Mouse (Mus musculus) CD8-positive naive resting alpha-beta T cell, adult 2 months (primary cell): ENCODE results near the gene Gm38431.
A peak's percentile ranks its signal among the peaks of the same experiment; 100 is the strongest.

ENCODE experiments used
- DNase-seq, 2 experiments: peaks; one replicate each; pipeline ENCODE4 v3.0.0; 2022; ENCODE audit warnings: low read depth in 2 of 2, low spot score in 2 of 2

Gene Gm38431

GRCm38 (mm10) chr9:21091707-21092320 lies at the start of gene Gm38431, which contains the start of gene Raver1:
TSS of gene Gm38431 (minus strand) at chr9:21091997.
TSS of gene Raver1 (minus strand) at chr9:21092008.
- peak; percentile 93 to 94 for DNase-seq

- DNase-seq = no peak
These were observed 46.6 kb upstream of the Gm38431 start for GRCm38 (mm10) chr9:21138386-21138785.

- peak; percentile 69 to 79 for DNase-seq
These were observed 45.4 kb upstream of the Gm38431 start for GRCm38 (mm10) chr9:21137229-21137628.

GRCm38 (mm10) chr9:21136401-21136800 lies 44.6 kb upstream of the Gm38431 start:
- DNase-seq = no peak

- no peak for DNase-seq
These were observed 44.2 kb upstream of the Gm38431 start for GRCm38 (mm10) chr9:21135941-21136381.

- no peak for DNase-seq
These were observed 43.6 kb upstream of the Gm38431 start for GRCm38 (mm10) chr9:21135329-21135890.

- no peak for DNase-seq
These were observed 43.0 kb upstream of the Gm38431 start for GRCm38 (mm10) chr9:21134595-21135328.

GRCm38 (mm10) chr9:21133064-21133707 lies 41.4 kb upstream of the Gm38431 start:
- DNase-seq = peak; percentile 31 to 37

GRCm38 (mm10) chr9:21132102-21132775 lies 40.4 kb upstream of the Gm38431 start:
- DNase-seq = no peak

- peak; percentile 76 to 83 for DNase-seq
These were observed 39.5 kb upstream of the Gm38431 start, which contains the start of gene Tyk2 for GRCm38 (mm10) chr9:21131059-21131956. TSS of gene Tyk2 (minus strand) at chr9:21131243.

GRCm38 (mm10) chr9:21126259-21126627 lies 34.4 kb upstream of the Gm38431 start:
- DNase-seq = no peak

GRCm38 (mm10) chr9:21125502-21126258 lies 33.9 kb upstream of the Gm38431 start:
- no peak for DNase-seq

GRCm38 (mm10) chr9:21124837-21125236 lies 33.0 kb upstream of the Gm38431 start:
- DNase-seq = no peak

GRCm38 (mm10) chr9:21121483-21121882 lies 29.7 kb upstream of the Gm38431 start:
- DNase-seq = no peak

- no peak for DNase-seq
These were observed 25.3 kb upstream of the Gm38431 start for GRCm38 (mm10) chr9:21117073-21117472.

GRCm38 (mm10) chr9:21115105-21115504 lies 23.3 kb upstream of the Gm38431 start:
- DNase-seq = no peak

- DNase-seq = no peak
These were observed 22.4 kb upstream of the Gm38431 start for GRCm38 (mm10) chr9:21114190-21114589.

- DNase-seq = no peak
These were observed 22.0 kb upstream of the Gm38431 start for GRCm38 (mm10) chr9:21113751-21114150.

GRCm38 (mm10) chr9:21107607-21108237 lies 15.9 kb upstream of the Gm38431 start:
- DNase-seq = no peak
